Mouse (Mus musculus) midbrain, embryonic 12.5 days (tissue): ENCODE measurements around the gene Slc16a10. TPM values are rescaled to one million over a fixed set of nuclear protein-coding genes. Genes with fewer than 3 reads are reported as not detected.

Experiments used
- ATAC-seq: fragments of 200-750 bp; cut with Nextera tagmentation; 2 replicates; pipeline ENCODE4 v1.8.0; 2017; ENCODE audit warnings: low read depth, moderate TSS enrichment, moderate library complexity; ENCODE audit not compliant: low FRiP score
- H3K27ac ChIP-seq: fragments of 300-500 bp; sonication (generic); replicated peaks from 2 replicates; pipeline ENCODE4 v1.5.1; 2016; ENCODE audit warnings: mild to moderate bottlenecking
- H3K27me3 ChIP-seq: fragments of 300-500 bp; sonication (generic); 2 replicates; pipeline ENCODE4 v1.6.1; 2016; ENCODE audit warnings: mild to moderate bottlenecking
- H3K36me3 ChIP-seq: fragments of 300-500 bp; sonication (generic); 2 replicates; pipeline ENCODE4 v1.6.1; 2016
- H3K4me1 ChIP-seq: fragments of 300-500 bp; sonication (generic); 2 replicates; pipeline ENCODE4 v1.6.1; 2016
- H3K4me2 ChIP-seq: fragments of 300-500 bp; sonication (generic); replicated peaks from 2 replicates; pipeline ENCODE4 v1.6.1; 2016; ENCODE audit warnings: mild to moderate bottlenecking, moderate library complexity
- H3K4me3 ChIP-seq: fragments of 300-500 bp; sonication (generic); 2 replicates; pipeline ENCODE4 v1.5.1; 2016; ENCODE audit warnings: mild to moderate bottlenecking
- H3K9ac ChIP-seq: fragments of 300-500 bp; sonication (generic); replicated peaks from 2 replicates; pipeline ENCODE4 v1.6.1; 2016; ENCODE audit warnings: mild to moderate bottlenecking, moderate library complexity
- H3K9me3 ChIP-seq: fragments of 300-500 bp; sonication (generic); 2 replicates; pipeline ENCODE4 v1.6.1; 2016; ENCODE audit warnings: mild to moderate bottlenecking
- WGBS: fragments of 180-500 bp; shearing (Covaris S2); methylation state at CpG from one replicate; pipeline ENCODE4 v1.1.7; 2016; 5-methylcytosine and 5-hydroxymethylcytosine counted together
- polyA plus RNA-seq: library from polyadenylated mRNA; unstranded; fragments of >200 nt; fragmentation: Nextera tagmentation; extraction: Ambion mirVana; gene quantifications from 2 replicates; pipeline ENCODE4 v1.2.1, GENCODE M21; 2016

Gene Slc16a10
- polyA plus RNA-seq, 1 experiment from 2014 or later, result 4.3 TPM

DNA sequence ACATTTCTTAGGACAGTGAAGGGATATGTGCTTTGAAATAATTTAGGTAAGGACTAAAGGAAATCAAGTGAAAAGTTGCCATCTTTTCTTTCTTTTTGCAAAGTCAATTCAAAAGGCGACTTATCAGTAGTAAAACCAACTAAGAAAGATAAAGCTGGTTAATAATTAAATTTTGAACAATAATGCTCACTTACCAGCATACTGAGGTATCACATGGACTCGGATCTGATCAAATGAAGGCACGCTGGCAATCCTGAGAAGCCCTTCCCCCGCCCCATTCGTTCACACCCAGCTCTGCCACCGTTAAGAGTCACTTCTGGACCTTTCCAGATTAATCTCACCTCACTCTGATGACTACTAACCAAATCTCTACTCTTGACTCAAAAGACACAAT lies 64.1 kb downstream of the Slc16a10 start:
- H3K4me3 ChIP-seq, result no peak overlapping the region
- H3K27me3 ChIP-seq, result no peaks in the 10 kb centered on the region
- H3K36me3 ChIP-seq, result no peaks in the 10 kb centered on the region
- no peak overlapping the region for H3K27ac ChIP-seq
- WGBS, result 81% methylated on average over 6 of the region's 6 CpGs
- no peak for ATAC-seq
- H3K9ac ChIP-seq, result no peak overlapping the region
- no peaks in the 10 kb centered on the region for H3K9me3 ChIP-seq
- no peaks in the 10 kb centered on the region for H3K4me1 ChIP-seq
- no peak overlapping the region for H3K4me2 ChIP-seq

DNA sequence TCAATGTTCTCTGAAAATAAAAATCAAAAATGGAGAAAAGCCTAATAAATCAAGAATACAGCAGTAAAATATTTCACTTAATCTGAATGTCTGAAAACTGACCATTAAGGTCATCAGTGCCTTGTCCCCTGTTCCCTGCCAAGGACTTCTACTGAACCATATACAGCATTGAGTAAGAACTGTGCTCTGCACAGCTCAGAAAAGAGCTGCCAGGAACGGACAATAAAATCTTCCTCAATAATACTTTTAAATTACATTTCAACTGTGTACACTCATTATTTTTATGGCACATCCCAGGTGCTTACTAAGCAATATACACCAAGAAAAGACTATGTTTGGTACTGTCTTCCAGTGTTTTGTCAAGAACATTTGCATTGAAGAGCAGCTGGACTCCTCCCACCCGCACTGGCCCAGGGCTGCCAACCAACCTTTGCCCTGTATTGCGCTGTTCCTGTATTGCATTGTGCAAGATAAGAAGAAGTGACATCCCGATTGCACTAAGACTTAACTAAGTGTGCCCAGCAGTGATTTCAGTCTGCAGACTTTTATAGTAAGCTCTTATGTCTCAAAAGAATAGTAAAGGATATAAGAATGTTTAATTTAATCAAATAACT lies 64.6 kb downstream of the Slc16a10 start:
- Histone ChIP-seq H3K9ac (no peak overlapping the region), H3K4me1 (no peaks in the 10 kb centered on the region), H3K36me3 (no peaks in the 10 kb centered on the region), H3K9me3 (no peaks in the 10 kb centered on the region), H3K4me3 (no peak overlapping the region), H3K27me3 (no peaks in the 10 kb centered on the region), H3K4me2 (no peak overlapping the region), H3K27ac (no peak overlapping the region)
- no peak for ATAC-seq
- 83% methylated on average over 4 of the region's 4 CpGs for WGBS

GRCm38 (mm10) chr10:40073608-40074007 lies 68.5 kb downstream of the Slc16a10 start:
- no peaks in the 10 kb centered on the region for H3K36me3 ChIP-seq
- no peak overlapping the region for H3K27ac ChIP-seq
- H3K9ac ChIP-seq, result no peak overlapping the region
- H3K27me3 ChIP-seq, result no peaks in the 10 kb centered on the region
- no peak overlapping the region for H3K4me2 ChIP-seq
- whole genome bisulfite sequencing, result 88% methylated on average over 6 of the region's 6 CpGs
- H3K4me3 ChIP-seq, result no peak overlapping the region
- H3K4me1 ChIP-seq, result no peaks in the 10 kb centered on the region
- no peaks in the 10 kb centered on the region for H3K9me3 ChIP-seq
- ATAC-seq, result no peak

- no peak overlapping the region for H3K4me3 ChIP-seq
- H3K27me3 ChIP-seq, result no peaks in the 10 kb centered on the region
- no peak overlapping the region for H3K9ac ChIP-seq
- H3K4me1 ChIP-seq, result 0 out of 2 replicates have a peak, but pooled peaks cover 2% of the 10 kb centered on the region
- H3K27ac ChIP-seq, result no peak overlapping the region
- ATAC-seq, result no peak
- WGBS, result 67% methylated on average over 9 of the region's 9 CpGs
- H3K4me2 ChIP-seq, result no peak overlapping the region
- H3K36me3 ChIP-seq, result no peaks in the 10 kb centered on the region
- H3K9me3 ChIP-seq, result no peaks in the 10 kb centered on the region
Observed at GRCm38 (mm10) chr10:40070684-40071083, 71.4 kb downstream of the Slc16a10 start.

GRCm38 (mm10) chr10:40069270-40069669 lies 72.8 kb downstream of the Slc16a10 start:
- no peaks in the 10 kb centered on the region for H3K36me3 ChIP-seq
- H3K4me2 ChIP-seq, result no peak overlapping the region
- H3K27me3 ChIP-seq, result no peaks in the 10 kb centered on the region
- H3K4me3 ChIP-seq, result no peak overlapping the region
- no peak overlapping the region for H3K27ac ChIP-seq
- 64% methylated on average over 4 of the region's 4 CpGs for WGBS
- no peak for ATAC-seq
- 0 out of 2 replicates have a peak, but pooled peaks cover 2% of the 10 kb centered on the region for H3K4me1 ChIP-seq
- H3K9ac ChIP-seq, result no peak overlapping the region
- no peaks in the 10 kb centered on the region for H3K9me3 ChIP-seq

DNA sequence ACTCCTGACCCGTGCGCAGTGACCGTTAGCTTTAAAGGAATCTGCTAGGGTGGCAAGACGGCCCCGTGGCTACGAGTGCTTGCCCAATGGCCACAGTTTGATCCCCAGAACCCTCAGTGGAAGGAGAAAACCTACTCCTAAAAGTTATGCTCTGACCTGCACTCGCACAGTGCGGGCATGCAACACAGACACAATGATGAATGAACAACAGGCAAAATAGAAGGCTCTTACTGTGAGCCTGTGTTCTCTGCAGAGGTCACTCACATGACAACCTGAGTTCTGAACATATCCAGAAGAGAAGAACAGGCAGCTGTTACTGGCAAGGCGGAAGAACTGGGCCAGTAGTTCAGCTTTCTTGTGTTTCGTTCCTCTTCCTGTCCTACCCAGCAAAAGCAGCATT lies 73.5 kb downstream of the Slc16a10 start:
- H3K27me3 ChIP-seq, result no peaks in the 10 kb centered on the region
- H3K9me3 ChIP-seq, result no peaks in the 10 kb centered on the region
- H3K9ac ChIP-seq, result no peak overlapping the region
- ATAC-seq, result no peak
- no peak overlapping the region for H3K4me2 ChIP-seq
- no peaks in the 10 kb centered on the region for H3K36me3 ChIP-seq
- no peak overlapping the region for H3K4me3 ChIP-seq
- 85% methylated on average over 10 of the region's 10 CpGs for WGBS
- no peak overlapping the region for H3K27ac ChIP-seq
- H3K4me1 ChIP-seq, result 0 out of 2 replicates have a peak, but pooled peaks cover 2% of the 10 kb centered on the region

DNA sequence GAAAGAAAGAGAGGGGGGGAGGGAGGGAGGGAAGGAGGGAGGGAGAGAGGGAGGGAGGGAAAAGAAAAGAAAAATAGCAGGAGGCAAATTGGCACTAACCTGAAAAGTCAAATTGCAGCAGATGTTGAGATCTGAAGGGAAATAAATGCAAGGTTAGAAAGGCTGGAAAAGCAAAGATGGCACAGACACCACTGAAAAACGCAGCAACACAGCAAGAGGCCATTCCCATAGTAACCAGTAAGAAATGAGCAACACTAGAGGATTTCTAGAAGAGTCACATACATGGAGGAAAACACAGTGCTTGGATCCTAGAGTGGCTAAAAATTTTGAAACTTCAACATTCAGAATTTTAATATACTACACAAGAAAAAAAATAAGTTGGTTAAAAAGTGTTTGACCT lies 74.5 kb downstream of the Slc16a10 start:
- 21% methylated on average over 1 of the region's 1 CpGs for WGBS
- Histone ChIP-seq H3K36me3 (no peaks in the 10 kb centered on the region), H3K27ac (no peak overlapping the region), H3K9me3 (no peaks in the 10 kb centered on the region), H3K4me2 (no peak overlapping the region), H3K4me1 (0 out of 2 replicates have a peak, but pooled peaks cover 6% of the 10 kb centered on the region), H3K4me3 (no peak overlapping the region), H3K9ac (no peak overlapping the region), H3K27me3 (no peaks in the 10 kb centered on the region)
- no peak for ATAC-seq

GRCm38 (mm10) chr10:40067071-40067470 lies 75.0 kb downstream of the Slc16a10 start:
- H3K9ac ChIP-seq, result no peak overlapping the region
- no peaks in the 10 kb centered on the region for H3K9me3 ChIP-seq
- WGBS, result 29% methylated on average over 1 of the region's 1 CpGs
- no peaks in the 10 kb centered on the region for H3K36me3 ChIP-seq
- 0 out of 2 replicates have a peak, but pooled peaks cover 6% of the 10 kb centered on the region for H3K4me1 ChIP-seq
- ATAC-seq, result no peak
- H3K27ac ChIP-seq, result no peak overlapping the region
- no peaks in the 10 kb centered on the region for H3K27me3 ChIP-seq
- no peak overlapping the region for H3K4me2 ChIP-seq
- H3K4me3 ChIP-seq, result no peak overlapping the region

GRCm38 (mm10) chr10:40065357-40065756 lies 76.7 kb downstream of the Slc16a10 start:
- 0 out of 2 replicates have a peak overlapping the region, but pooled peaks have one; percentile 21 for H3K27ac ChIP-seq
- no peak overlapping the region for H3K4me2 ChIP-seq
- no peaks in the 10 kb centered on the region for H3K27me3 ChIP-seq
- peak; percentile 63; the same call in 1 of the 2 replicates for ATAC-seq
- 11% methylated on average over 3 of the region's 3 CpGs for WGBS
- no peaks in the 10 kb centered on the region for H3K9me3 ChIP-seq
- no peak overlapping the region for H3K4me3 ChIP-seq
- H3K4me1 ChIP-seq, result 0 out of 2 replicates have a peak, but pooled peaks cover 6% of the 10 kb centered on the region
- no peaks in the 10 kb centered on the region for H3K36me3 ChIP-seq
- no peak overlapping the region for H3K9ac ChIP-seq

- ATAC-seq, result no peak
- no peak overlapping the region for H3K27ac ChIP-seq
- 0 out of 2 replicates have a peak, but pooled peaks cover 6% of the 10 kb centered on the region for H3K4me1 ChIP-seq
- H3K9me3 ChIP-seq, result no peaks in the 10 kb centered on the region
- no peak overlapping the region for H3K9ac ChIP-seq
- H3K4me3 ChIP-seq, result no peak overlapping the region
- H3K36me3 ChIP-seq, result no peaks in the 10 kb centered on the region
- WGBS, result 18% methylated on average over 5 of the region's 5 CpGs
- H3K27me3 ChIP-seq, result no peaks in the 10 kb centered on the region
- no peak overlapping the region for H3K4me2 ChIP-seq
Observed at GRCm38 (mm10) chr10:40063291-40063890, 78.7 kb downstream of the Slc16a10 start.

DNA sequence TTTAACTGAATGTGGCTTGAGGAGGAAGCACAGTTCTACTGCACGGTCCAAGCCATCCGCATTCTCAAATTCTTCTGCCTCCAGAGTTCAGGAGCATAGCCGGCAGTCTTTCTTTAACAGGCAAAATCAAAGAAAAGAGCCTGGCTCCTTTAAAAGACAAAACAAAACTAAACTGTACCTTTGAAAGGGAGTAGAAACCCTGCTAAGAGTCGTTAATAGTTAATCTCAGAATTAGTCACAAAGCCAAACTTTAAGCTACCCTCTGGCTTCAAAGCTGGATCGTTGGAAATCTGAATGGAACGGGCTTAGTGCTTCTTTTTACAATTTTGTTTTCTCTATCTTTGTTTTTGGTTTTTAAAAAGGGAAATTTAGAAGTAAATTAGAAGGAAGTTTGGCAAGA lies 79.2 kb downstream of the Slc16a10 start:
- no peak overlapping the region for H3K4me2 ChIP-seq
- no peaks in the 10 kb centered on the region for H3K9me3 ChIP-seq
- H3K36me3 ChIP-seq, result no peaks in the 10 kb centered on the region
- H3K4me1 ChIP-seq, result 0 out of 2 replicates have a peak, but pooled peaks cover 6% of the 10 kb centered on the region
- 28% methylated on average over 6 of the region's 6 CpGs for WGBS
- H3K27me3 ChIP-seq, result no peaks in the 10 kb centered on the region
- no peak overlapping the region for H3K4me3 ChIP-seq
- H3K9ac ChIP-seq, result no peak overlapping the region
- no peak for ATAC-seq
- H3K27ac ChIP-seq, result no peak overlapping the region

DNA sequence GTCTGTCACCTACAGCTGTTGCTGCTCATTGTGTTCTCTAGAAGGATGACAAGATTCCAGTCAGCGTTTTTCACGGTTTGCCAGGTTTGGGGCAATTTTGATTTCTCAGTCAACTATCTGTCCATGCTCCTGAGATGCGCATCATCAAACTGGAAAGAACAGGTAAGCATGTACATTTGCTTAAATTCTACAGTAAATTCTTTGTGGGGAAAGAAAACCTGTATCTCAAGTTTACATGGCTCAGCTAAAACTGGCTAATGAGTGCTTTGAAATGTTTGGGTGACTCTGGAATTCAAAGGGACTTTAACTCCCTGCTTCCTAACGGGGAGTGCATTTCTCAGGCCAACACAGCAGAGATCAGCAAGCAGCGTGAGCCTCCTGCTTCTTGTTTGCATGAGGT lies 80.1 kb downstream of the Slc16a10 start:
- WGBS, result 88% methylated on average over 5 of the region's 5 CpGs
- Histone ChIP-seq H3K4me2 (no peak overlapping the region), H3K9me3 (no peaks in the 10 kb centered on the region), H3K27me3 (no peaks in the 10 kb centered on the region), H3K36me3 (no peaks in the 10 kb centered on the region), H3K4me1 (0 out of 2 replicates have a peak, but pooled peaks cover 3% of the 10 kb centered on the region), H3K27ac (no peak overlapping the region), H3K4me3 (no peak overlapping the region), H3K9ac (no peak overlapping the region)
- ATAC-seq, result no peak
